Mouse (Mus musculus): ENCODE measurements around the gene Zswim2. TPM values are rescaled to one million over a fixed set of nuclear protein-coding genes. Genes with fewer than 3 reads are reported as not detected.

The Zswim2 gene
- polyA plus RNA-seq, 1 experiment from 2014 or later: not detected

GRCm38 (mm10) chr2:83893701-83894100 lies 47.3 kb downstream of the Zswim2 start:
- H3K4me2 ChIP-seq: no peak overlapping the region
- no peak overlapping the region for H3K27ac ChIP-seq
- H3K4me3 ChIP-seq: no peak overlapping the region
- WGBS: 86% methylated on average over 2 of the region's 2 CpGs
- no peaks in the 10 kb centered on the region for H3K9me3 ChIP-seq
- no peaks in the 10 kb centered on the region for H3K4me1 ChIP-seq
- no peak overlapping the region for H3K9ac ChIP-seq
- no peaks in the 10 kb centered on the region for H3K36me3 ChIP-seq
- ATAC-seq (ENCODE audit: insufficient number of reproducible peaks, insufficient read depth, low FRiP score, low TSS enrichment, low read depth): no peak
- no peaks in the 10 kb centered on the region for H3K27me3 ChIP-seq

- no peak overlapping the region for H3K9ac ChIP-seq
- no peak overlapping the region for H3K4me3 ChIP-seq
- WGBS: 83% methylated on average over 6 of the region's 6 CpGs
- no peaks in the 10 kb centered on the region for H3K27me3 ChIP-seq
- H3K36me3 ChIP-seq: peaks cover 4% of the 10 kb centered on the region; the same call in 1 of the 2 replicates
- no peaks in the 10 kb centered on the region for H3K9me3 ChIP-seq
- no peak overlapping the region for H3K27ac ChIP-seq
- ATAC-seq (ENCODE audit: insufficient number of reproducible peaks, insufficient read depth, low FRiP score, low TSS enrichment, low read depth): no peak
- no peaks in the 10 kb centered on the region for H3K4me1 ChIP-seq
- H3K4me2 ChIP-seq: no peak overlapping the region
Observed at GRCm38 (mm10) chr2:83883850-83884420, 57.1 kb downstream of the Zswim2 start.

Other genes with a start within 250 kb of the Zswim2 start
- gene Itgav, start 216.8 kb downstream of the Zswim2 start, polyA plus RNA-seq (2015; fragmentation: Nextera tagmentation; extraction: Ambion mirVana): 79.6 and 92.9 TPM in 2 replicates
- 15.2 and 16.9 TPM in 2 replicates for gene Fam171b, start 128.6 kb downstream of the Zswim2 start, polyA plus RNA-seq (2015; fragmentation: Nextera tagmentation; extraction: Ambion mirVana)
- gene Gm13698, start 14.5 kb upstream of the Zswim2 start, polyA plus RNA-seq (2015; fragmentation: Nextera tagmentation; extraction: Ambion mirVana): not detected in 2 replicates
- not detected in 2 replicates for gene Gm13693, start 20.3 kb upstream of the Zswim2 start, polyA plus RNA-seq (2015; fragmentation: Nextera tagmentation; extraction: Ambion mirVana)
- not detected in 2 replicates for gene Gm13695, start 26.1 kb upstream of the Zswim2 start, polyA plus RNA-seq (2015; fragmentation: Nextera tagmentation; extraction: Ambion mirVana)
- gene Gm13696, start 31.9 kb upstream of the Zswim2 start, polyA plus RNA-seq (2015; fragmentation: Nextera tagmentation; extraction: Ambion mirVana): not detected in 2 replicates
- not detected in 2 replicates for gene Gm13694, start 37.7 kb upstream of the Zswim2 start, polyA plus RNA-seq (2015; fragmentation: Nextera tagmentation; extraction: Ambion mirVana)
- not detected in 2 replicates for gene Gm13697, start 43.5 kb upstream of the Zswim2 start, polyA plus RNA-seq (2015; fragmentation: Nextera tagmentation; extraction: Ambion mirVana)
- not detected in 2 replicates for gene Gm13691, start 49.3 kb upstream of the Zswim2 start, polyA plus RNA-seq (2015; fragmentation: Nextera tagmentation; extraction: Ambion mirVana)

Measured in embryonic facial prominence, embryonic 13.5 days (tissue).